Mouse (Mus musculus) stomach, postnatal 0 days (tissue): ENCODE results near the gene Gabbr1. TPM values are rescaled to one million over a fixed set of nuclear protein-coding genes. Genes with fewer than 3 reads are reported as not detected.

ENCODE experiments used
- ATAC-seq: fragments of 200-750 bp; cut with Nextera tagmentation; 2 replicates; pipeline ENCODE4 v1.8.0; 2017; ENCODE audit not compliant: low FRiP score, low TSS enrichment
- DNase-seq: peaks from one replicate; pipeline ENCODE4 v3.0.0-alpha.2; 2016; ENCODE audit warnings: low spot score
- H3K27ac ChIP-seq: fragments of 300-500 bp; sonication (generic); replicated peaks from 2 replicates; pipeline ENCODE4 v1.5.1; 2014; ENCODE audit warnings: mild to moderate bottlenecking, control low read depth
- H3K27me3 ChIP-seq: fragments of 300-500 bp; sonication (generic); 2 replicates; pipeline ENCODE4 v1.6.1; 2014; ENCODE audit warnings: low read length; ENCODE audit not compliant: control insufficient read depth, insufficient read depth
- H3K36me3 ChIP-seq: fragments of 300-500 bp; sonication (generic); 2 replicates; pipeline ENCODE4 v1.6.1; 2014; ENCODE audit warnings: low read length, mixed read lengths; ENCODE audit not compliant: control insufficient read depth, insufficient read depth
- H3K4me1 ChIP-seq: fragments of 300-500 bp; sonication (generic); replicated peaks from 2 replicates; pipeline ENCODE4 v1.6.1; 2014; ENCODE audit warnings: antibody characterized with exemption; ENCODE audit not compliant: control insufficient read depth, insufficient read depth
- H3K4me2 ChIP-seq: fragments of 300-500 bp; sonication (generic); replicated peaks from 2 replicates; pipeline ENCODE4 v1.6.1; 2014; ENCODE audit warnings: low read depth, mild to moderate bottlenecking, control low read depth, moderate library complexity
- H3K4me3 ChIP-seq: fragments of 300-500 bp; sonication (generic); 2 replicates; pipeline ENCODE4 v1.5.1; 2014; ENCODE audit warnings: low read depth, low read length, control low read depth
- H3K9ac ChIP-seq: fragments of 300-500 bp; sonication (generic); 2 replicates; pipeline ENCODE4 v1.6.1; 2014; ENCODE audit warnings: mild to moderate bottlenecking, low read length, control low read depth, mixed read lengths
- H3K9me3 ChIP-seq: fragments of 300-500 bp; sonication (generic); 2 replicates; pipeline ENCODE4 v1.6.1; 2016; ENCODE audit warnings: low read length; ENCODE audit not compliant: control insufficient read depth
- CTCF ChIP-seq: IDR thresholded peaks from 2 replicates; pipeline ENCODE4 v1.5.1; 2016; ENCODE audit warnings: antibody characterized with exemption, low read depth, mild to moderate bottlenecking, moderate library complexity
- EP300 ChIP-seq: optimal IDR thresholded peaks from 2 replicates; pipeline ENCODE3; 2016; ENCODE audit warnings: antibody characterized with exemption
- WGBS: fragments of 180-500 bp; shearing (Covaris S2); extraction: QIAGEN DNeasy Blood & Tissue Kit; methylation state at CpG from one replicate; pipeline ENCODE4 v1.1.7; 2014; 5-methylcytosine and 5-hydroxymethylcytosine counted together
- polyA plus RNA-seq: library from polyadenylated mRNA; unstranded; fragments of >200 nt; fragmentation: Nextera tagmentation; extraction: Ambion mirVana; gene quantifications from 2 replicates; pipeline ENCODE4 v1.2.1, GENCODE M21; 2015

Gene Gabbr1
- polyA plus RNA-seq, 1 experiment from 2014 or later: 3.8 TPM

- Histone ChIP-seq H3K27ac (no peak overlapping the region), H3K36me3 (peaks cover 4% of the 10 kb centered on the region), H3K4me1 (no peaks in the 10 kb centered on the region), H3K9ac (no peak overlapping the region), H3K27me3 (no peaks in the 10 kb centered on the region), H3K9me3 (no peaks in the 10 kb centered on the region), H3K4me2 (no peak overlapping the region), H3K4me3 (no peak overlapping the region)
- DNase-seq: no peak
- WGBS: 78% methylated on average over 11 of the region's 11 CpGs
- TF ChIP-seq CTCF: no peak
- TF ChIP-seq EP300: no peak
- ATAC-seq: no peak
Observed at GRCm38 (mm10) chr17:37063686-37064495, 18.1 kb downstream of the Gabbr1 start.

- DNase-seq: no peak
- Histone ChIP-seq H3K9me3 (no peaks in the 10 kb centered on the region), H3K27me3 (no peaks in the 10 kb centered on the region), H3K36me3 (peaks cover 3% of the 10 kb centered on the region), H3K4me2 (no peak overlapping the region), H3K9ac (no peak overlapping the region), H3K4me1 (no peaks in the 10 kb centered on the region), H3K27ac (no peak overlapping the region), H3K4me3 (no peak overlapping the region)
- WGBS: 94% methylated on average over 2 of the region's 2 CpGs
- TF ChIP-seq CTCF: no peak
- TF ChIP-seq EP300: no peak
- ATAC-seq: no peak
Observed at GRCm38 (mm10) chr17:37065993-37066392, 20.2 kb downstream of the Gabbr1 start.

DNA sequence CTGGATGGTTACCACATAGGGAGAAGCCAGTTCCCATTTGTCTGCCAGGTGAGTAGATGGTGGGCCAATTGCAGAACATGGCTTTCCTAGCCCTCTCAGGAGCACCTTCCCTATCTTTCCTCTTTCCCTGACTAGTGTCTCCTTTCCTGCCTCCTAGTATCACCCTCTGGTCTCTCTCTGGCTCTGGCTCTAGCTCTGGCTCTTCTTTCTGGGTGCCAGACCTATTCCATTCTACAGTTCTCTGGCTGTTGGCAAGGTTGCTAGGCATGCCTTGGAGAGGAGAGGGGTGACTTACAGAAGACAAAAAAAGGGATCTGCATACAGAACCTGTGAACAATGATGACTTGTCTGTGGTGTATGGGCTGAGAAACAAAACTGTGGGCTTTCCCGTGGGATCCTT, 22.1 kb downstream of the Gabbr1 start:
- DNase-seq (no peak), ATAC-seq (no peak)
- Histone ChIP-seq H3K27me3 (no peaks in the 10 kb centered on the region), H3K27ac (no peak overlapping the region), H3K4me1 (no peaks in the 10 kb centered on the region), H3K9me3 (no peaks in the 10 kb centered on the region), H3K36me3 (peaks cover 8% of the 10 kb centered on the region), H3K4me3 (no peak overlapping the region), H3K4me2 (no peak overlapping the region), H3K9ac (no peak overlapping the region)
- TF ChIP-seq CTCF: no peak
- TF ChIP-seq EP300: no peak
- WGBS: 83% methylated on average over 1 of the region's 1 CpGs

DNA sequence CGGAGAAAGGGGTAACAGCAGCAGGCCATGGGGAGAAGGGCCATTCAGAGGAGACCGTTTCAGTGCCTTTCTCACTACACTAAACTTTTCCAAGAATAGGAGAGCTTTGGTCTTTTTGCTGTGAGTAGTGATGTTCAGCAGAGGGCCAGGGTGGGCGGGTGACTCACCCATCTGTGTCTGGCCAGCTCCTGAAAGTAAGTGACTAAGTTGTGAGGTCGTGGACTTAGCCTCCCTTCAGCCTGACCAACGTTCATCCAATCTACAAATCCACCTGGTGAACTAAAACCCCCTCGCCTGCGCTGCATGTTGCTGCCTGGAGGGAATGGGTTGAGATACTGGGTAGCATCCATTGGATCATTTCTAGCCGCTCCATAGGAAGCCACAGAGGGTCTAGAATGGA, 24.4 kb downstream of the Gabbr1 start:
- ATAC-seq: no peak

GRCm38 (mm10) chr17:37072080-37072729, 26.4 kb downstream of the Gabbr1 start:
- WGBS: 89% methylated on average over 12 of the region's 12 CpGs
- Histone ChIP-seq H3K9me3 (no peaks in the 10 kb centered on the region), H3K4me1 (no peaks in the 10 kb centered on the region), H3K27ac (no peak overlapping the region), H3K27me3 (no peaks in the 10 kb centered on the region), H3K4me3 (no peak overlapping the region), H3K9ac (no peak overlapping the region), H3K36me3 (peaks cover 11% of the 10 kb centered on the region), H3K4me2 (no peak overlapping the region)
- no peak for TF ChIP-seq EP300
- no peak for TF ChIP-seq CTCF
- ATAC-seq (no peak), DNase-seq (no peak)

More for the DNA sequence above, 24.4 kb downstream of the Gabbr1 start:
- DNase-seq: no peak
- H3K27me3 ChIP-seq: no peaks in the 10 kb centered on the region
- no peaks in the 10 kb centered on the region for H3K9me3 ChIP-seq
- H3K4me3 ChIP-seq: no peak overlapping the region
- no peak overlapping the region for H3K27ac ChIP-seq
- peaks cover 8% of the 10 kb centered on the region for H3K36me3 ChIP-seq
- no peak for TF ChIP-seq EP300
- no peak for TF ChIP-seq CTCF
- 83% methylated on average over 8 of the region's 8 CpGs for WGBS
- H3K4me2 ChIP-seq: no peak overlapping the region
- H3K4me1 ChIP-seq: no peaks in the 10 kb centered on the region
- no peak overlapping the region for H3K9ac ChIP-seq

DNA sequence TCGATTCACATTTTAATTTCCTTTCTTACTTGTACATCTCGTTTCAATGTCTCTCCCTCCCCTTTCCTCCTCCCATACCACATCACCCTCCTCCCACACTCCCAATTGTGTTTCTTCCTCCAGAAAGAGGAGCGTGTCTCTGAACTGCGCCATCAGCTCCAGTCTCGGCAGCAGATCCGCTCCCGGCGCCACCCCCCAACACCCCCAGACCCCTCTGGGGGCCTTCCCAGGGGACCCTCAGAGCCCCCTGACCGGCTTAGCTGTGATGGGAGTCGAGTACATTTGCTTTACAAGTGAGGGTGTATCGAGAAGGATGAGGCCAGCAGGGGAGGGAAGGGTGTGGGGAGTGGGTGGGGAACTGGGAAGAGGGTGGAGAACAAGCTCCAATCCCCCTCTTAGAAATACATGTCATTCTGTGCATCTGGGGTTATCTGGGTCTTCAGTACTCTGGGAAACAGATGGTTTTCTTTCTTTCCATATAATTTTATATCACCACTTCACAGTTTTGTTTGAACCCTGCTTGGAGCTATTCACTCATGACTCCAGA, 27.0 kb downstream of the Gabbr1 start:
- no peak overlapping the region for H3K4me3 ChIP-seq
- DNase-seq: no peak
- H3K36me3 ChIP-seq: peaks cover 11% of the 10 kb centered on the region
- H3K4me1 ChIP-seq: no peaks in the 10 kb centered on the region
- H3K27me3 ChIP-seq: no peaks in the 10 kb centered on the region
- H3K4me2 ChIP-seq: no peak overlapping the region
- 65% methylated on average over 11 of the region's 11 CpGs for WGBS
- H3K9me3 ChIP-seq: no peaks in the 10 kb centered on the region
- no peak for ATAC-seq
- TF ChIP-seq CTCF: no peak
- TF ChIP-seq EP300: no peak
- no peak overlapping the region for H3K27ac ChIP-seq
- no peak overlapping the region for H3K9ac ChIP-seq
